Mouse (Mus musculus): ENCODE data around the gene Gm29666. TPM values are rescaled to one million over a fixed set of nuclear protein-coding genes. Genes with fewer than 3 reads are reported as not detected.

Gene Gm29666
- polyA plus RNA-seq, 1 experiment from 2014 or later = 0.90 TPM

GRCm38 (mm10) chr15:84953259-84953658 lies 33.4 kb upstream of the Gm29666 start:
- no peaks in the 10 kb centered on the region for H3K9me3 ChIP-seq (replicated peaks; ENCODE audit: control insufficient read depth, low read length, poor library complexity, severe bottlenecking)
- H3K36me3 ChIP-seq (ENCODE audit: control insufficient read depth, insufficient read depth, low read length) = peaks cover 67% of the 10 kb centered on the region
- 92% methylated on average over 11 of the region's 11 CpGs for WGBS
- no peak overlapping the region for H3K4me3 ChIP-seq (ENCODE audit: low read depth, low read length)
- H3K4me1 ChIP-seq (ENCODE audit: control insufficient read depth, insufficient read depth, low read length) = peaks cover 7% of the 10 kb centered on the region
- ATAC-seq = no peak
- H3K27me3 ChIP-seq (ENCODE audit: control insufficient read depth, insufficient read depth, low read depth, low read length) = no peaks in the 10 kb centered on the region
- H3K4me2 ChIP-seq (ENCODE audit: low read length) = no peak overlapping the region
- H3K9ac ChIP-seq (ENCODE audit: low read depth, low read length) = no peak overlapping the region
- no peak overlapping the region for H3K27ac ChIP-seq (ENCODE audit: low read length)

GRCm38 (mm10) chr15:84950053-84950452 lies 30.2 kb upstream of the Gm29666 start:
- ATAC-seq = no peak
- WGBS = 90% methylated on average over 4 of the region's 4 CpGs
- Histone ChIP-seq H3K4me1 (ENCODE audit: control insufficient read depth, insufficient read depth, low read length) (no peaks in the 10 kb centered on the region), H3K9me3 (replicated peaks; ENCODE audit: control insufficient read depth, low read length, poor library complexity, severe bottlenecking) (no peaks in the 10 kb centered on the region), H3K4me2 (ENCODE audit: low read length) (no peak overlapping the region), H3K27ac (ENCODE audit: low read length) (no peak overlapping the region), H3K36me3 (ENCODE audit: control insufficient read depth, insufficient read depth, low read length) (peaks cover 73% of the 10 kb centered on the region), H3K9ac (ENCODE audit: low read depth, low read length) (no peak overlapping the region), H3K4me3 (ENCODE audit: low read depth, low read length) (no peak overlapping the region), H3K27me3 (ENCODE audit: control insufficient read depth, insufficient read depth, low read depth, low read length) (no peaks in the 10 kb centered on the region)

- no peak for ATAC-seq
- 92% methylated on average over 14 of the region's 14 CpGs for WGBS
- no peaks in the 10 kb centered on the region for H3K27me3 ChIP-seq (ENCODE audit: control insufficient read depth, insufficient read depth, low read depth, low read length)
- no peak overlapping the region for H3K4me2 ChIP-seq (ENCODE audit: low read length)
- H3K9ac ChIP-seq (ENCODE audit: low read depth, low read length) = no peak overlapping the region
- H3K36me3 ChIP-seq (ENCODE audit: control insufficient read depth, insufficient read depth, low read length) = peaks cover 69% of the 10 kb centered on the region
- no peak overlapping the region for H3K4me3 ChIP-seq (ENCODE audit: low read depth, low read length)
- no peaks in the 10 kb centered on the region for H3K4me1 ChIP-seq (ENCODE audit: control insufficient read depth, insufficient read depth, low read length)
- H3K27ac ChIP-seq (ENCODE audit: low read length) = no peak overlapping the region
- no peaks in the 10 kb centered on the region for H3K9me3 ChIP-seq (replicated peaks; ENCODE audit: control insufficient read depth, low read length, poor library complexity, severe bottlenecking)
Measured at GRCm38 (mm10) chr15:84948990-84949389, 29.2 kb upstream of the Gm29666 start.

- WGBS = 84% methylated on average over 5 of the region's 5 CpGs
- peaks cover 45% of the 10 kb centered on the region for H3K36me3 ChIP-seq (ENCODE audit: control insufficient read depth, insufficient read depth, low read length)
- ATAC-seq = no peak
Measured at GRCm38 (mm10) chr15:84944319-84944718, 24.5 kb upstream of the Gm29666 start.

GRCm38 (mm10) chr15:84942647-84943285 lies 22.9 kb upstream of the Gm29666 start:
- 68% methylated on average over 11 of the region's 11 CpGs for WGBS
- no peak overlapping the region for H3K9ac ChIP-seq (ENCODE audit: low read depth, low read length)
- peaks cover 35% of the 10 kb centered on the region for H3K36me3 ChIP-seq (ENCODE audit: control insufficient read depth, insufficient read depth, low read length)
- H3K4me3 ChIP-seq (ENCODE audit: low read depth, low read length) = no peak overlapping the region
- H3K9me3 ChIP-seq (replicated peaks; ENCODE audit: control insufficient read depth, low read length, poor library complexity, severe bottlenecking) = no peaks in the 10 kb centered on the region
- no peak for ATAC-seq
- H3K4me2 ChIP-seq (ENCODE audit: low read length) = no peak overlapping the region
- H3K27me3 ChIP-seq (ENCODE audit: control insufficient read depth, insufficient read depth, low read depth, low read length) = no peaks in the 10 kb centered on the region
- no peaks in the 10 kb centered on the region for H3K4me1 ChIP-seq (ENCODE audit: control insufficient read depth, insufficient read depth, low read length)
- 0 out of 2 replicates have a peak overlapping the region, but pooled peaks have one; percentile 14 for H3K27ac ChIP-seq (ENCODE audit: low read length)

More at GRCm38 (mm10) chr15:84944319-84944718, 24.5 kb upstream of the Gm29666 start:
- Histone ChIP-seq H3K27ac (ENCODE audit: low read length) (no peak overlapping the region), H3K4me2 (ENCODE audit: low read length) (no peak overlapping the region), H3K4me1 (ENCODE audit: control insufficient read depth, insufficient read depth, low read length) (no peaks in the 10 kb centered on the region), H3K9me3 (replicated peaks; ENCODE audit: control insufficient read depth, low read length, poor library complexity, severe bottlenecking) (no peaks in the 10 kb centered on the region), H3K27me3 (ENCODE audit: control insufficient read depth, insufficient read depth, low read depth, low read length) (no peaks in the 10 kb centered on the region), H3K9ac (ENCODE audit: low read depth, low read length) (no peak overlapping the region), H3K4me3 (ENCODE audit: low read depth, low read length) (no peak overlapping the region)

- no peaks in the 10 kb centered on the region for H3K4me1 ChIP-seq (ENCODE audit: control insufficient read depth, insufficient read depth, low read length)
- ATAC-seq = no peak
- H3K4me2 ChIP-seq (ENCODE audit: low read length) = no peak overlapping the region
- H3K4me3 ChIP-seq (ENCODE audit: low read depth, low read length) = no peak overlapping the region
- WGBS = 77% methylated on average over 12 of the region's 12 CpGs
- no peak overlapping the region for H3K27ac ChIP-seq (ENCODE audit: low read length)
- H3K9ac ChIP-seq (ENCODE audit: low read depth, low read length) = no peak overlapping the region
- peaks cover 36% of the 10 kb centered on the region for H3K36me3 ChIP-seq (ENCODE audit: control insufficient read depth, insufficient read depth, low read length)
- H3K27me3 ChIP-seq (ENCODE audit: control insufficient read depth, insufficient read depth, low read depth, low read length) = no peaks in the 10 kb centered on the region
- no peaks in the 10 kb centered on the region for H3K9me3 ChIP-seq (replicated peaks; ENCODE audit: control insufficient read depth, low read length, poor library complexity, severe bottlenecking)
Measured at GRCm38 (mm10) chr15:84940102-84940501, 20.3 kb upstream of the Gm29666 start.

- Histone ChIP-seq H3K9me3 (replicated peaks; ENCODE audit: control insufficient read depth, low read length, poor library complexity, severe bottlenecking) (no peaks in the 10 kb centered on the region), H3K9ac (ENCODE audit: low read depth, low read length) (no peak overlapping the region), H3K36me3 (ENCODE audit: control insufficient read depth, insufficient read depth, low read length) (peaks cover 39% of the 10 kb centered on the region), H3K4me2 (ENCODE audit: low read length) (no peak overlapping the region), H3K4me1 (ENCODE audit: control insufficient read depth, insufficient read depth, low read length) (no peaks in the 10 kb centered on the region), H3K27me3 (ENCODE audit: control insufficient read depth, insufficient read depth, low read depth, low read length) (no peaks in the 10 kb centered on the region), H3K4me3 (ENCODE audit: low read depth, low read length) (no peak overlapping the region), H3K27ac (ENCODE audit: low read length) (no peak overlapping the region)
- no peak for ATAC-seq
- WGBS = 90% methylated on average over 16 of the region's 16 CpGs
Measured at GRCm38 (mm10) chr15:84934901-84935300, 15.1 kb upstream of the Gm29666 start.

GRCm38 (mm10) chr15:84932351-84932750 lies 12.5 kb upstream of the Gm29666 start:
- Histone ChIP-seq H3K36me3 (ENCODE audit: control insufficient read depth, insufficient read depth, low read length) (peaks cover 42% of the 10 kb centered on the region), H3K27ac (ENCODE audit: low read length) (no peak overlapping the region), H3K4me2 (ENCODE audit: low read length) (no peak overlapping the region), H3K9ac (ENCODE audit: low read depth, low read length) (no peak overlapping the region), H3K4me3 (ENCODE audit: low read depth, low read length) (no peak overlapping the region), H3K4me1 (ENCODE audit: control insufficient read depth, insufficient read depth, low read length) (no peaks in the 10 kb centered on the region), H3K27me3 (ENCODE audit: control insufficient read depth, insufficient read depth, low read depth, low read length) (no peaks in the 10 kb centered on the region), H3K9me3 (replicated peaks; ENCODE audit: control insufficient read depth, low read length, poor library complexity, severe bottlenecking) (no peaks in the 10 kb centered on the region)
- no peak for ATAC-seq
- WGBS = 87% methylated on average over 5 of the region's 5 CpGs

- no peak for ATAC-seq
- no peak overlapping the region for H3K4me3 ChIP-seq (ENCODE audit: low read depth, low read length)
- 43% methylated on average over 1 of the region's 1 CpGs for WGBS
Measured at GRCm38 (mm10) chr15:84925495-84926018, 5.7 kb upstream of the Gm29666 start.

More at GRCm38 (mm10) chr15:84925495-84926018, 5.7 kb upstream of the Gm29666 start:
- Histone ChIP-seq H3K27ac (ENCODE audit: low read length) (no peak overlapping the region), H3K9ac (ENCODE audit: low read depth, low read length) (0 out of 2 replicates have a peak overlapping the region, but pooled peaks have one; percentile 25), H3K27me3 (ENCODE audit: control insufficient read depth, insufficient read depth, low read depth, low read length) (no peaks in the 10 kb centered on the region), H3K4me2 (ENCODE audit: low read length) (peak overlapping the region; percentile 36), H3K9me3 (replicated peaks; ENCODE audit: control insufficient read depth, low read length, poor library complexity, severe bottlenecking) (no peaks in the 10 kb centered on the region), H3K36me3 (ENCODE audit: control insufficient read depth, insufficient read depth, low read length) (peaks cover 15% of the 10 kb centered on the region), H3K4me1 (ENCODE audit: control insufficient read depth, insufficient read depth, low read length) (peaks cover 25% of the 10 kb centered on the region)
